Mouse (Mus musculus): ENCODE measurements around the gene Ms4a4c. TPM values are rescaled to one million over a fixed set of nuclear protein-coding genes. Genes with fewer than 3 reads are reported as not detected.
"Not testable (repeated sequence)": the region's sequence is repeated elsewhere in the genome, so short reads cannot be mapped to it uniquely, and the experiment has no call there.

Gene Ms4a4c
- polyA plus RNA-seq, 1 experiment from 2014 or later: 0.11 TPM

GRCm38 (mm10) chr19:11388949-11389348 is 15.6 kb upstream of the Ms4a4c start:
- H3K4me1 ChIP-seq (replicated peaks; ENCODE audit: control insufficient read depth, insufficient read depth, low read length): no peaks in the 10 kb centered on the region
- DNase-seq (ENCODE audit: low spot score): no peak
- H3K36me3 ChIP-seq (replicated peaks; ENCODE audit: control insufficient read depth, insufficient read depth): no peaks in the 10 kb centered on the region
- no peaks in the 10 kb centered on the region for H3K27me3 ChIP-seq (ENCODE audit: control insufficient read depth, insufficient read depth, low read length)
- 86% methylated on average over 2 of the region's 2 CpGs for WGBS
- H3K4me3 ChIP-seq (replicated peaks; ENCODE audit: low read length): no peak overlapping the region
- no peaks in the 10 kb centered on the region for H3K9me3 ChIP-seq (ENCODE audit: control insufficient read depth, low read length)
- no peak overlapping the region for H3K4me2 ChIP-seq (replicated peaks)
- no peak overlapping the region for H3K9ac ChIP-seq
- H3K27ac ChIP-seq: no peak overlapping the region
- ATAC-seq (ENCODE audit: low FRiP score): no peak

DNA sequence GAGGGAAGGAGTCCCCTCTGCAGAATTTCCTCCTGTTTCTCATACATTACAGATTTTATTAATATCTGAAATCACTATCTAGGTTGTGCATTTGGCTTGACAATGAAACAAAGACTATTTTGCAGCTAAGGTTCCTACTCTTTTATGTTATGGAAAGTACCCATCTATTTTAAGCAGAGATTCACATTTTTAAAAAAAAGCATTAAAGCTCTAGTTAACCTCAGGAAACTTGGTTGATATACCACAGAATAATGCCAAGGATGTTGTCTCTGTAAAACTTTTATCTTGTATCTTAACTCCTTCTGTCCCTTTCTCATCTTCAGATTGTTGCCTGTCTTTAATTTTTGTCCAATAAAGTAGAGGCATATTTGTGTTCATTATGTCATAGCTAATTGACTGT is 8.8 kb upstream of the Ms4a4c start:
- Histone ChIP-seq H3K27ac (no peak overlapping the region), H3K4me3 (replicated peaks; ENCODE audit: low read length) (no peak overlapping the region), H3K4me1 (replicated peaks; ENCODE audit: control insufficient read depth, insufficient read depth, low read length) (no peaks in the 10 kb centered on the region), H3K9ac (no peak overlapping the region), H3K27me3 (ENCODE audit: control insufficient read depth, insufficient read depth, low read length) (no peaks in the 10 kb centered on the region), H3K36me3 (replicated peaks; ENCODE audit: control insufficient read depth, insufficient read depth) (no peaks in the 10 kb centered on the region), H3K4me2 (replicated peaks) (no peak overlapping the region), H3K9me3 (ENCODE audit: control insufficient read depth, low read length) (no peaks in the 10 kb centered on the region)
- ATAC-seq (ENCODE audit: low FRiP score) (no peak), DNase-seq (ENCODE audit: low spot score) (no peak)

DNA sequence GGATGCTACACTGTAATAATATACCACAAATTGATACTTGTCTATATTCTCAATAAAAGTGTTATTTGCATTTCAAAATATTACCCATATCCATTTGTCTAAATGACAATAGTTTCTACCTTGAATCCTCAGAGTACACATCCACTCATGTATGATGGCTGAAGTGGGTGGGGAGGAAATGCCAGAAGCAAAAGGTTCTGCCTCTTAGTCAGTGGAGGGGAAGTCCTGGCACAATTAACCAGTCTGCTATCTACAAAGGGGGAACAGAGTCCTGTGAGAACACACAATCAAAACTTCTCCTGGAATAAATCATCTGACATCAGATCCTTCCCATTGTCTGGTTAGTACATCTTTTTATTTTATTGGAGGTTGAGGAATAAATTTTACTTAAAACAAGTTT is 2.9 kb downstream of the Ms4a4c start:
- ATAC-seq (ENCODE audit: low FRiP score): no peak
- Histone ChIP-seq H3K9ac (no peak overlapping the region), H3K4me3 (replicated peaks; ENCODE audit: low read length) (no peak overlapping the region)

GRCm38 (mm10) chr19:11408591-11408990 is 4.0 kb downstream of the Ms4a4c start:
- H3K27ac ChIP-seq: no peak overlapping the region
- H3K27me3 ChIP-seq (ENCODE audit: control insufficient read depth, insufficient read depth, low read length): no peaks in the 10 kb centered on the region
- no peak overlapping the region for H3K4me3 ChIP-seq (replicated peaks; ENCODE audit: low read length)
- ATAC-seq (ENCODE audit: low FRiP score): no peak
- H3K9me3 ChIP-seq (ENCODE audit: control insufficient read depth, low read length): no peaks in the 10 kb centered on the region
- DNase-seq (ENCODE audit: low spot score): no peak
- 100% methylated on average over 1 of the region's 1 CpGs for WGBS
- H3K4me1 ChIP-seq (replicated peaks; ENCODE audit: control insufficient read depth, insufficient read depth, low read length): no peaks in the 10 kb centered on the region
- H3K9ac ChIP-seq: no peak overlapping the region
- H3K36me3 ChIP-seq (replicated peaks; ENCODE audit: control insufficient read depth, insufficient read depth): no peaks in the 10 kb centered on the region
- no peak overlapping the region for H3K4me2 ChIP-seq (replicated peaks)

More for the DNA sequence above, 2.9 kb downstream of the Ms4a4c start:
- no peak for DNase-seq (ENCODE audit: low spot score)
- no peaks in the 10 kb centered on the region for H3K4me1 ChIP-seq (replicated peaks; ENCODE audit: control insufficient read depth, insufficient read depth, low read length)
- no peak overlapping the region for H3K27ac ChIP-seq
- H3K36me3 ChIP-seq (replicated peaks; ENCODE audit: control insufficient read depth, insufficient read depth): no peaks in the 10 kb centered on the region
- no peak overlapping the region for H3K4me2 ChIP-seq (replicated peaks)
- no peaks in the 10 kb centered on the region for H3K9me3 ChIP-seq (ENCODE audit: control insufficient read depth, low read length)
- H3K27me3 ChIP-seq (ENCODE audit: control insufficient read depth, insufficient read depth, low read length): no peaks in the 10 kb centered on the region

- WGBS: 92% methylated on average over 1 of the region's 1 CpGs
- no peak for DNase-seq (ENCODE audit: low spot score)
- Histone ChIP-seq H3K4me1 (replicated peaks; ENCODE audit: control insufficient read depth, insufficient read depth, low read length) (no peaks in the 10 kb centered on the region), H3K9ac (no peak overlapping the region), H3K9me3 (ENCODE audit: control insufficient read depth, low read length) (no peaks in the 10 kb centered on the region), H3K27me3 (ENCODE audit: control insufficient read depth, insufficient read depth, low read length) (no peaks in the 10 kb centered on the region), H3K4me3 (replicated peaks; ENCODE audit: low read length) (no peak overlapping the region), H3K4me2 (replicated peaks) (no peak overlapping the region), H3K36me3 (replicated peaks; ENCODE audit: control insufficient read depth, insufficient read depth) (no peaks in the 10 kb centered on the region), H3K27ac (no peak overlapping the region)
- ATAC-seq (ENCODE audit: low FRiP score): no peak
Measured at GRCm38 (mm10) chr19:11411640-11412039, 7.1 kb downstream of the Ms4a4c start.

- H3K9ac ChIP-seq: no peak overlapping the region
- no peaks in the 10 kb centered on the region for H3K9me3 ChIP-seq (ENCODE audit: control insufficient read depth, low read length)
- no peaks in the 10 kb centered on the region for H3K36me3 ChIP-seq (replicated peaks; ENCODE audit: control insufficient read depth, insufficient read depth)
- H3K4me2 ChIP-seq (replicated peaks): no peak overlapping the region
- DNase-seq (ENCODE audit: low spot score): no peak
- no peak overlapping the region for H3K27ac ChIP-seq
- no peak for ATAC-seq (ENCODE audit: low FRiP score)
- no peaks in the 10 kb centered on the region for H3K4me1 ChIP-seq (replicated peaks; ENCODE audit: control insufficient read depth, insufficient read depth, low read length)
- H3K4me3 ChIP-seq (replicated peaks; ENCODE audit: low read length): no peak overlapping the region
- no peaks in the 10 kb centered on the region for H3K27me3 ChIP-seq (ENCODE audit: control insufficient read depth, insufficient read depth, low read length)
- 90% methylated on average over 1 of the region's 1 CpGs for WGBS
Measured at GRCm38 (mm10) chr19:11414084-11414483, 9.5 kb downstream of the Ms4a4c start.

- DNase-seq (ENCODE audit: low spot score) (no peak), ATAC-seq (ENCODE audit: low FRiP score) (no peak)
- no peaks in the 10 kb centered on the region for H3K36me3 ChIP-seq (replicated peaks; ENCODE audit: control insufficient read depth, insufficient read depth)
- no peak overlapping the region for H3K4me2 ChIP-seq (replicated peaks)
- H3K27me3 ChIP-seq (ENCODE audit: control insufficient read depth, insufficient read depth, low read length): no peaks in the 10 kb centered on the region
- no peaks in the 10 kb centered on the region for H3K4me1 ChIP-seq (replicated peaks; ENCODE audit: control insufficient read depth, insufficient read depth, low read length)
- H3K9ac ChIP-seq: no peak overlapping the region
- 80% methylated on average over 3 of the region's 3 CpGs for WGBS
- H3K9me3 ChIP-seq (ENCODE audit: control insufficient read depth, low read length): no peaks in the 10 kb centered on the region
- no peak overlapping the region for H3K27ac ChIP-seq
- no peak overlapping the region for H3K4me3 ChIP-seq (replicated peaks; ENCODE audit: low read length)
Measured at GRCm38 (mm10) chr19:11415581-11415980, 11.0 kb downstream of the Ms4a4c start.

DNA sequence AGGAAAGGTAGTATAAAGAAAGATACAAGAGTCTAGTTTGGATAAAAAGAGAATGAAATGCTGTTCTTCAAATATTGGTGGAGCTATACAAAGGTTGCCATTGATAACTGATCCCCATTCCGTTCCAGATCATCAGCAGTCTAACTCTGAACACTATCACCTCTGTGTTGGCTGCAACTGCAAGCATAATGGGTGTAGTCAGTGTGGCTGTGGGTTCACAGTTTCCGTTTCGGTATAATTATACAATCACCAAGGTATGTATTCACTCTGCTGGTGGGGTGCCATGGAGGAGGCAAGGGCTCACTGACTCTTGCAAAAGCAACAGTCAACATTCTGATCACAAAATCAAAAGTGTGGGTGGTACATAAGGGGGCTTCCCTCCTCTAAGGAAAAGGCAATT is 14.3 kb downstream of the Ms4a4c start:
- not testable (repeated sequence) for H3K9ac ChIP-seq; H3K36me3 ChIP-seq (replicated peaks; ENCODE audit: control insufficient read depth, insufficient read depth); ATAC-seq (ENCODE audit: low FRiP score); H3K27ac ChIP-seq; H3K4me1 ChIP-seq (replicated peaks; ENCODE audit: control insufficient read depth, insufficient read depth, low read length); DNase-seq (ENCODE audit: low spot score); H3K27me3 ChIP-seq (ENCODE audit: control insufficient read depth, insufficient read depth, low read length); H3K4me3 ChIP-seq (replicated peaks; ENCODE audit: low read length); H3K9me3 ChIP-seq (ENCODE audit: control insufficient read depth, low read length); H3K4me2 ChIP-seq (replicated peaks)
- WGBS: 65% methylated on average over 1 of the region's 3 CpGs

- not testable (repeated sequence) for H3K36me3 ChIP-seq (replicated peaks; ENCODE audit: control insufficient read depth, insufficient read depth); DNase-seq (ENCODE audit: low spot score); H3K27me3 ChIP-seq (ENCODE audit: control insufficient read depth, insufficient read depth, low read length); H3K9me3 ChIP-seq (ENCODE audit: control insufficient read depth, low read length); H3K27ac ChIP-seq; H3K4me3 ChIP-seq (replicated peaks; ENCODE audit: low read length); H3K4me2 ChIP-seq (replicated peaks); ATAC-seq (ENCODE audit: low FRiP score); H3K9ac ChIP-seq; H3K4me1 ChIP-seq (replicated peaks; ENCODE audit: control insufficient read depth, insufficient read depth, low read length)
- WGBS: 96% methylated on average over 1 of the region's 1 CpGs
Measured at GRCm38 (mm10) chr19:11431209-11431608, 26.6 kb downstream of the Ms4a4c start.

- Histone ChIP-seq H3K27me3 (ENCODE audit: control insufficient read depth, insufficient read depth, low read length) (no peaks in the 10 kb centered on the region), H3K9ac (no peak overlapping the region), H3K9me3 (ENCODE audit: control insufficient read depth, low read length) (no peaks in the 10 kb centered on the region), H3K4me2 (replicated peaks) (no peak overlapping the region), H3K4me3 (replicated peaks; ENCODE audit: low read length) (no peak overlapping the region), H3K27ac (no peak overlapping the region), H3K36me3 (replicated peaks; ENCODE audit: control insufficient read depth, insufficient read depth) (no peaks in the 10 kb centered on the region), H3K4me1 (replicated peaks; ENCODE audit: control insufficient read depth, insufficient read depth, low read length) (no peaks in the 10 kb centered on the region)
- 89% methylated on average over 4 of the region's 4 CpGs for WGBS
- DNase-seq (ENCODE audit: low spot score) (no peak), ATAC-seq (ENCODE audit: low FRiP score) (no peak)
Measured at GRCm38 (mm10) chr19:11435058-11435834, 30.7 kb downstream of the Ms4a4c start.

Measured in hindbrain, embryonic 14.5 days (tissue).